Mouse (Mus musculus) olfactory bulb, adult 2 months (tissue): ENCODE results near the gene Zcrb1.

Experiments used
- CTCF ChIP-seq: fragments of 200-500 bp; IDR thresholded peaks from 2 replicates; pipeline ENCODE4 v1.5.1; 2012; ENCODE audit warnings: low read depth, mild to moderate bottlenecking, low read length, moderate library complexity; ENCODE audit not compliant: insufficient read depth
- POLR2A ChIP-seq: fragments of 200-500 bp; IDR thresholded peaks from 2 replicates; pipeline ENCODE4 v1.6.1; 2012; ENCODE audit warnings: mild to moderate bottlenecking, low read depth, low read length, moderate library complexity; ENCODE audit not compliant: insufficient read depth

- no peak for TF ChIP-seq POLR2A
- TF ChIP-seq CTCF, result no peak
Observed at GRCm38 (mm10) chr15:93420596-93420995, 22.5 kb upstream of the Zcrb1 start.
